Mouse (Mus musculus): ENCODE measurements around the gene Ccdc36. TPM values are rescaled to one million over a fixed set of nuclear protein-coding genes. Genes with fewer than 3 reads are reported as not detected.

Gene Ccdc36
- total RNA-seq, 1 experiment from 2014 or later: 1.7 TPM

GRCm38 (mm10) chr9:108395427-108395826 is 32.9 kb downstream of the Ccdc36 start:
- ATAC-seq (replicated peaks in 1 of 2; ENCODE audit: insufficient read depth in 1 of 2, low FRiP score in 2 of 2, low TSS enrichment in 1 of 2, low read depth in 1 of 2, poor library complexity in 2 of 2, severe bottlenecking in 2 of 2): no peak

GRCm38 (mm10) chr9:108394191-108394590 is 34.1 kb downstream of the Ccdc36 start:
- ATAC-seq (replicated peaks in 1 of 2; ENCODE audit: insufficient read depth in 1 of 2, low FRiP score in 2 of 2, low TSS enrichment in 1 of 2, low read depth in 1 of 2, poor library complexity in 2 of 2, severe bottlenecking in 2 of 2): no peak

GRCm38 (mm10) chr9:108392676-108393075 is 35.6 kb downstream of the Ccdc36 start, which contains the start of gene 1700102P08Rik:
Gene 1700102P08Rik (plus strand): TSS chr9:108392805.
- no peak for ATAC-seq (replicated peaks in 1 of 2; ENCODE audit: insufficient read depth in 1 of 2, low FRiP score in 2 of 2, low TSS enrichment in 1 of 2, low read depth in 1 of 2, poor library complexity in 2 of 2, severe bottlenecking in 2 of 2)

- ATAC-seq (replicated peaks in 1 of 2; ENCODE audit: insufficient read depth in 1 of 2, low FRiP score in 2 of 2, low TSS enrichment in 1 of 2, low read depth in 1 of 2, poor library complexity in 2 of 2, severe bottlenecking in 2 of 2): no peak
Observed at GRCm38 (mm10) chr9:108389220-108389619, 39.1 kb downstream of the Ccdc36 start.

GRCm38 (mm10) chr9:108388601-108389000 is 39.7 kb downstream of the Ccdc36 start:
- ATAC-seq (replicated peaks in 1 of 2; ENCODE audit: insufficient read depth in 1 of 2, low FRiP score in 2 of 2, low TSS enrichment in 1 of 2, low read depth in 1 of 2, poor library complexity in 2 of 2, severe bottlenecking in 2 of 2): no peak

- no peak for ATAC-seq (replicated peaks in 1 of 2; ENCODE audit: insufficient read depth in 1 of 2, low FRiP score in 2 of 2, low TSS enrichment in 1 of 2, low read depth in 1 of 2, poor library complexity in 2 of 2, severe bottlenecking in 2 of 2)
Observed at GRCm38 (mm10) chr9:108386816-108387215, 41.5 kb downstream of the Ccdc36 start.

- ATAC-seq (replicated peaks in 1 of 2; ENCODE audit: insufficient read depth in 1 of 2, low FRiP score in 2 of 2, low TSS enrichment in 1 of 2, low read depth in 1 of 2, poor library complexity in 2 of 2, severe bottlenecking in 2 of 2): no peak
Observed at GRCm38 (mm10) chr9:108385006-108385405, 43.3 kb downstream of the Ccdc36 start.

- no peak for ATAC-seq (replicated peaks in 1 of 2; ENCODE audit: insufficient read depth in 1 of 2, low FRiP score in 2 of 2, low TSS enrichment in 1 of 2, low read depth in 1 of 2, poor library complexity in 2 of 2, severe bottlenecking in 2 of 2)
Observed at GRCm38 (mm10) chr9:108381382-108381781, 46.9 kb downstream of the Ccdc36 start.

- ATAC-seq (replicated peaks in 1 of 2; ENCODE audit: insufficient read depth in 1 of 2, low FRiP score in 2 of 2, low TSS enrichment in 1 of 2, low read depth in 1 of 2, poor library complexity in 2 of 2, severe bottlenecking in 2 of 2): no peak
Observed at GRCm38 (mm10) chr9:108379294-108379693, 49.0 kb downstream of the Ccdc36 start.

GRCm38 (mm10) chr9:108378736-108379135 is 49.5 kb downstream of the Ccdc36 start:
- no peak for ATAC-seq (replicated peaks in 1 of 2; ENCODE audit: insufficient read depth in 1 of 2, low FRiP score in 2 of 2, low TSS enrichment in 1 of 2, low read depth in 1 of 2, poor library complexity in 2 of 2, severe bottlenecking in 2 of 2)

- no peak for ATAC-seq (replicated peaks in 1 of 2; ENCODE audit: insufficient read depth in 1 of 2, low FRiP score in 2 of 2, low TSS enrichment in 1 of 2, low read depth in 1 of 2, poor library complexity in 2 of 2, severe bottlenecking in 2 of 2)
Observed at GRCm38 (mm10) chr9:108378234-108378633, 50.0 kb downstream of the Ccdc36 start.

Other genes starting within 250 kb of the Ccdc36 start
- gene Bsn, start 238.1 kb downstream of the Ccdc36 start, total RNA-seq (2017): 2.7 and 3.6 TPM in 2 replicates
- gene Dag1, start 164.5 kb downstream of the Ccdc36 start, total RNA-seq (2017): 9.8 and 14.1 TPM in 2 replicates
- gene Nicn1, start 138.1 kb downstream of the Ccdc36 start, total RNA-seq (2017): 7.0 and 12.5 TPM in 2 replicates
- gene Amt, start 131.6 kb downstream of the Ccdc36 start, total RNA-seq (2017): 1.4 and 1.6 TPM in 2 replicates
- gene Rhoa, start 122.4 kb downstream of the Ccdc36 start, total RNA-seq (2017): 251 and 320 TPM in 2 replicates
- 8.5 and 9.7 TPM in 2 replicates for gene Tcta, start 122.3 kb downstream of the Ccdc36 start, total RNA-seq (2017)
- gene Gpx1, start 89.6 kb downstream of the Ccdc36 start, total RNA-seq (2017): 711 and 1,132 TPM in 2 replicates
- gene Usp4, start 80.6 kb downstream of the Ccdc36 start, total RNA-seq (2017): 54.7 and 65.7 TPM in 2 replicates
- gene 1700102P08Rik, start 35.7 kb downstream of the Ccdc36 start, total RNA-seq (2017): 1.3 and 2.9 TPM in 2 replicates
- gene BC048562, start 8.0 kb upstream of the Ccdc36 start, total RNA-seq (2017): not detected in 2 replicates
- gene Ccdc71, start 32.0 kb upstream of the Ccdc36 start, total RNA-seq (2017): 13.4 and 13.8 TPM in 2 replicates
- 12.1 and 18.6 TPM in 2 replicates for gene Klhdc8b, start 33.1 kb upstream of the Ccdc36 start, total RNA-seq (2017)
- 1.8 and 6.4 TPM in 2 replicates for gene Lamb2, start 51.3 kb upstream of the Ccdc36 start, total RNA-seq (2017)
- gene Usp19, start 62.1 kb upstream of the Ccdc36 start, total RNA-seq (2017): 73.6 and 74.6 TPM in 2 replicates
- gene Qars, start 79.2 kb upstream of the Ccdc36 start, total RNA-seq (2017): 150 and 153 TPM in 2 replicates
- 144 and 193 TPM in 2 replicates for gene Qrich1, start 88.3 kb upstream of the Ccdc36 start, total RNA-seq (2017)
- gene Impdh2, start 131.8 kb upstream of the Ccdc36 start, total RNA-seq (2017): 320 and 384 TPM in 2 replicates
- 11.1 and 15.9 TPM in 2 replicates for gene Ndufaf3, start 138.9 kb upstream of the Ccdc36 start, total RNA-seq (2017)
- gene Dalrd3, start 141.4 kb upstream of the Ccdc36 start, total RNA-seq (2017): 39.5 and 54.8 TPM in 2 replicates
- 28.8 and 35.4 TPM in 2 replicates for gene Wdr6, start 150.3 kb upstream of the Ccdc36 start, total RNA-seq (2017)
- 2.1 and 5.4 TPM in 2 replicates for gene P4htm, start 169.2 kb upstream of the Ccdc36 start, total RNA-seq (2017)
- 69.7 and 70.8 TPM in 2 replicates for gene Arih2, start 220.9 kb upstream of the Ccdc36 start, total RNA-seq (2017)
- 40.5 and 43.7 TPM in 2 replicates for gene Slc25a20, start 233.6 kb upstream of the Ccdc36 start, total RNA-seq (2017)

All from hematopoietic stem cell, adult 5-6 weeks (primary cell).